Mouse (Mus musculus) cortical plate, adult 2 months (tissue): ENCODE measurements around the gene Fsip1.

ENCODE experiments used
- CTCF ChIP-seq: fragments of 200-500 bp; IDR thresholded peaks from 2 replicates; pipeline ENCODE4 v1.5.1; 2011; ENCODE audit warnings: mild to moderate bottlenecking, control low read depth, low read length; ENCODE audit not compliant: insufficient read depth; ENCODE audit errors: extremely low read depth
- POLR2A ChIP-seq: fragments of 200-500 bp; IDR thresholded peaks from 2 replicates; pipeline ENCODE4 v1.6.1; 2011; ENCODE audit warnings: mild to moderate bottlenecking, low read length, control low read depth; ENCODE audit not compliant: insufficient read depth; ENCODE audit errors: extremely low read depth

GRCm38 (mm10) chr2:118120751-118121150 is 136.0 kb downstream of the Fsip1 start:
- TF ChIP-seq CTCF = no peak
- no peak for TF ChIP-seq POLR2A
